In the genomic region with DNA sequence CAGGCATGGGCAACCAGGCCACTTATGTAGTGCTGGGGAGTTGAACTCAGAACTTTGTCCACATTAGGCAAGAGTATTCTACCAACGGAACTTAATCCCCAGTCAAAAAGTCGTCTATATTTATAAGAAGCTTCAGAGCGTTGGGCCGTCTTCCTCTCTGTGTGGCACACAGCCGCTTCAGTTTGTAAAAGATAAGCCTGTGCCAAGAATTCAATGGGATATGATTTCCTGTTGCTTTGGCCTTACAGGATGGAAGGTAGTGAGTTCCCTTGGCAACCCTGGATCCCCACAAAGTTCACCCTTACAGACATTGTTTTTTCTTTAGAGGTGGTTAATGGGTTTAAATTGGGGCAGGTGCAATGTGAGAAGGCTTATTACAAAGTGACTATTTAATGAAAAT, we compare ENCODE assay signal across 11 mouse cellular contexts. TPM values are rescaled to one million over a fixed set of nuclear protein-coding genes. Genes with fewer than 3 reads are reported as not detected.
A peak's percentile ranks its signal among the peaks of the same experiment; 100 is the strongest.
DNase-seq lines count a peak whose midpoint lies in the region; ATAC-seq and TF ChIP-seq lines count a peak whose summit lies in the region.
"Had no signal": no experiment of that assay in that cellular context is flagged by ENCODE, and none has a peak within 500 bp of the region (broad histone marks: within the 10 kb centered on the region; RNA-seq: fewer than 3 reads in every experiment).

No protein-coding gene starts in this region.

- no peaks in the 10 kb centered on the region for H3K27me3 ChIP-seq in liver, adult 2 months (ENCODE audit: control insufficient read depth, insufficient read depth, low read length)
- no peaks in the 10 kb centered on the region for H3K27me3 ChIP-seq in liver, embryonic 11.5 days (replicated peaks; ENCODE audit: control insufficient read depth, insufficient read depth, low read length)
- no peaks in the 10 kb centered on the region for H3K27me3 ChIP-seq in lung, embryonic 14.5 days (ENCODE audit: insufficient read depth, low read length)
- no peaks in the 10 kb centered on the region for H3K27me3 ChIP-seq in stomach, postnatal 0 days (ENCODE audit: control insufficient read depth, insufficient read depth, low read length)

- H3K27ac ChIP-seq in liver, adult 2 months (replicated peaks; ENCODE audit: insufficient read depth, low read depth, low read length) = no peak overlapping the region; the same call in 1 of the 2 replicates
- H3K27ac ChIP-seq in liver, embryonic 11.5 days (ENCODE audit: low read depth, low read length) = no peak overlapping the region
- peak overlapping the region; percentile 37 for H3K27ac ChIP-seq in lung, embryonic 14.5 days (ENCODE audit: low read depth)
- H3K27ac ChIP-seq in stomach, postnatal 0 days (replicated peaks) = no peak overlapping the region
- H3K27ac ChIP-seq: hindbrain, embryonic 14.5 days; macrophage had no signal

- no peak for ATAC-seq in liver, embryonic 11.5 days (replicated peaks; ENCODE audit: low FRiP score)
- peak; percentile 79 for ATAC-seq in lung, embryonic 14.5 days (ENCODE audit: insufficient read depth)
- peak; percentile 61; the same call in 1 of the 2 replicates for ATAC-seq in stomach, postnatal 0 days (ENCODE audit: low FRiP score, low TSS enrichment)

- no peak for TF ChIP-seq POLR2A in liver, adult 2 months (IDR thresholded peaks at IDR 0.05; ENCODE audit: extremely low read depth, insufficient read depth, low read length)

- 10% methylated on average over 5 of the region's 5 CpGs for WGBS in liver, adult 2 months
- 67% methylated on average over 5 of the region's 5 CpGs for WGBS in liver, embryonic 11.5 days
- 29% methylated on average over 5 of the region's 5 CpGs for WGBS in lung, embryonic 14.5 days
- 43% methylated on average over 5 of the region's 5 CpGs for WGBS in stomach, postnatal 0 days

- TF ChIP-seq EP300 in stomach, postnatal 0 days (optimal IDR thresholded peaks at IDR 0.05) = no peak

- DNase-seq in adrenal gland, postnatal 14 days = peak; percentile 29
- no peak for DNase-seq in adrenal gland, postnatal 4 days (ENCODE audit: low spot score in 2 of 2)
- peak; percentile 44 for DNase-seq in liver, adult 2 months (ENCODE audit: extremely low read depth, low read depth, low spot score)
- DNase-seq in liver, embryonic 11.5 days (ENCODE audit: low spot score) = no peak
- peak; percentile 77 for DNase-seq in lung, embryonic 14.5 days
- no peak for DNase-seq in stomach, postnatal 0 days (ENCODE audit: low spot score)
- DNase-seq in cerebellum, adult 9-11 months = no peak
- DNase-seq in layer of hippocampus, adult 9-10 months (ENCODE audit: low spot score) = no peak
- DNase-seq: cerebellum, adult 2 months had no signal

- H3K79me2 ChIP-seq in liver, adult 2 months (ENCODE audit: control insufficient read depth, insufficient read depth, low read length) = no peaks in the 10 kb centered on the region

- no peak for TF ChIP-seq CTCF in liver, adult 2 months (IDR thresholded peaks at IDR 0.05; ENCODE audit: low read depth, low read length)
- no peak for TF ChIP-seq CTCF in lung, embryonic 14.5 days (IDR thresholded peaks at IDR 0.05; ENCODE audit: low read depth)
- no peak for TF ChIP-seq CTCF in stomach, postnatal 0 days (IDR thresholded peaks at IDR 0.05; ENCODE audit: low read depth)

- no peak overlapping the region for H3K9ac ChIP-seq in liver, adult 2 months (ENCODE audit: low read depth, low read length)
- no peak overlapping the region for H3K9ac ChIP-seq in liver, embryonic 11.5 days (ENCODE audit: low read depth, low read length)
- H3K9ac ChIP-seq in lung, embryonic 14.5 days = no peak overlapping the region
- H3K9ac ChIP-seq in stomach, postnatal 0 days (ENCODE audit: low read length) = no peak overlapping the region
- H3K9ac ChIP-seq: hindbrain, embryonic 14.5 days had no signal

- no peak overlapping the region for H3K4me2 ChIP-seq in liver, embryonic 11.5 days
- no peak overlapping the region for H3K4me2 ChIP-seq in lung, embryonic 14.5 days
- H3K4me2 ChIP-seq in stomach, postnatal 0 days (replicated peaks; ENCODE audit: low read depth) = no peak overlapping the region
- H3K4me2 ChIP-seq: hindbrain, embryonic 14.5 days had no signal

- no peaks in the 10 kb centered on the region for H3K4me1 ChIP-seq in liver, adult 2 months (ENCODE audit: control insufficient read depth, insufficient read depth, low read length)
- H3K4me1 ChIP-seq in liver, embryonic 11.5 days (replicated peaks; ENCODE audit: control insufficient read depth, insufficient read depth, low read length) = no peaks in the 10 kb centered on the region
- H3K4me1 ChIP-seq in lung, embryonic 14.5 days (ENCODE audit: insufficient read depth) = peaks cover 5% of the 10 kb centered on the region
- H3K4me1 ChIP-seq in stomach, postnatal 0 days (replicated peaks; ENCODE audit: control insufficient read depth, insufficient read depth) = no peaks in the 10 kb centered on the region

- peaks cover 4% of the 10 kb centered on the region; the same call in 1 of the 2 replicates for H3K36me3 ChIP-seq in liver, adult 2 months (ENCODE audit: control insufficient read depth, insufficient read depth, low read length)
- H3K36me3 ChIP-seq in liver, embryonic 11.5 days (ENCODE audit: control insufficient read depth, insufficient read depth, low read length) = peaks cover 7% of the 10 kb centered on the region; the same call in 1 of the 2 replicates
- H3K36me3 ChIP-seq in lung, embryonic 14.5 days (ENCODE audit: insufficient read depth) = peaks cover 8% of the 10 kb centered on the region; the same call in 1 of the 2 replicates
- H3K36me3 ChIP-seq in stomach, postnatal 0 days (ENCODE audit: control insufficient read depth, insufficient read depth, low read length) = no peaks in the 10 kb centered on the region

- no peaks in the 10 kb centered on the region for H3K9me3 ChIP-seq in liver, embryonic 11.5 days (ENCODE audit: control insufficient read depth, low read length)
- no peaks in the 10 kb centered on the region for H3K9me3 ChIP-seq in lung, embryonic 14.5 days (ENCODE audit: low read depth, low read length)
- H3K9me3 ChIP-seq in stomach, postnatal 0 days (ENCODE audit: control insufficient read depth, low read length) = no peaks in the 10 kb centered on the region

- H3K4me3 ChIP-seq in liver, adult 2 months (ENCODE audit: insufficient read depth, low read depth, low read length) = no peak overlapping the region
- no peak overlapping the region for H3K4me3 ChIP-seq in liver, embryonic 11.5 days (ENCODE audit: low read depth, low read length)
- no peak overlapping the region for H3K4me3 ChIP-seq in lung, embryonic 14.5 days (ENCODE audit: low read depth, low read length)
- no peak overlapping the region for H3K4me3 ChIP-seq in stomach, postnatal 0 days (ENCODE audit: low read depth, low read length)

RNA-seq across cellular contexts. Expression of a gene that starts 22.0 kb away (rescaled TPM):
- total RNA-seq in adrenal gland, postnatal 14 days (2021) = 22.2 and 22.5 TPM in 2 replicates
- 10 to 100 TPM; 24.3 to 24.4 TPM for total RNA-seq in adrenal gland, postnatal 4 days (2021)
- 10.9 and 18.1 TPM in 2 replicates for total RNA-seq in liver, adult 2 months (2014; rRNA removed)
- 20.4 and 20.6 TPM in 2 replicates for polyA plus RNA-seq in liver, adult 2 months (2012; rRNA removed)
- polyA plus RNA-seq in liver, embryonic 11.5 days (2014; fragmentation: Nextera tagmentation; extraction: Ambion mirVana) = 82.8 and 91.1 TPM in 2 replicates
- polyA plus RNA-seq in lung, embryonic 14.5 days (2014; fragmentation: Nextera tagmentation; extraction: Ambion mirVana) = 51.2 and 52.9 TPM in 2 replicates
- 26.0 and 27.8 TPM in 2 replicates for polyA plus RNA-seq in stomach, postnatal 0 days (2015; fragmentation: Nextera tagmentation; extraction: Ambion mirVana)

RNA-seq across cellular contexts. Expression of a gene that starts 33.5 kb away (rescaled TPM):
- 11.2 and 11.8 TPM in 2 replicates for total RNA-seq in adrenal gland, postnatal 14 days (2021)
- total RNA-seq in adrenal gland, postnatal 4 days (2021) = 10 to 100 TPM; 14.5 to 17.3 TPM
- total RNA-seq in liver, adult 2 months (2014; rRNA removed) = 5.8 and 7.1 TPM in 2 replicates
- 6.5 and 6.8 TPM in 2 replicates for polyA plus RNA-seq in liver, adult 2 months (2012; rRNA removed)
- 14.0 and 14.2 TPM in 2 replicates for polyA plus RNA-seq in liver, embryonic 11.5 days (2014; fragmentation: Nextera tagmentation; extraction: Ambion mirVana)
- polyA plus RNA-seq in lung, embryonic 14.5 days (2014; fragmentation: Nextera tagmentation; extraction: Ambion mirVana) = 38.5 and 40.0 TPM in 2 replicates
- 18.3 and 20.6 TPM in 2 replicates for polyA plus RNA-seq in stomach, postnatal 0 days (2015; fragmentation: Nextera tagmentation; extraction: Ambion mirVana)

Comparison
In these comparisons a context has a peak if more than half of its experiments do, and no peak if none do; other contexts are left out.
1. DNase-seq: peak in adrenal gland, postnatal 14 days (single experiment), liver, adult 2 months (single experiment) and lung, embryonic 14.5 days (single experiment); none in adrenal gland, postnatal 4 days (0 of 2), liver, embryonic 11.5 days (single experiment), stomach, postnatal 0 days (single experiment), cerebellum, adult 9-11 months (single experiment) and layer of hippocampus, adult 9-10 months (single experiment).